Mouse (Mus musculus): ENCODE results near the gene Clptm1. TPM values are rescaled to one million over a fixed set of nuclear protein-coding genes. Genes with fewer than 3 reads are reported as not detected.

Clptm1 gene
- polyA plus RNA-seq, 1 experiment = 152 TPM

- DNase-seq (ENCODE audit: low read depth) = no peak
Measured at GRCm38 (mm10) chr7:19664455-19664954, 328 bp downstream of the Clptm1 start.

GRCm38 (mm10) chr7:19663940-19664339 is 893 bp downstream of the Clptm1 start:
- DNase-seq (ENCODE audit: low read depth) = no peak

DNA sequence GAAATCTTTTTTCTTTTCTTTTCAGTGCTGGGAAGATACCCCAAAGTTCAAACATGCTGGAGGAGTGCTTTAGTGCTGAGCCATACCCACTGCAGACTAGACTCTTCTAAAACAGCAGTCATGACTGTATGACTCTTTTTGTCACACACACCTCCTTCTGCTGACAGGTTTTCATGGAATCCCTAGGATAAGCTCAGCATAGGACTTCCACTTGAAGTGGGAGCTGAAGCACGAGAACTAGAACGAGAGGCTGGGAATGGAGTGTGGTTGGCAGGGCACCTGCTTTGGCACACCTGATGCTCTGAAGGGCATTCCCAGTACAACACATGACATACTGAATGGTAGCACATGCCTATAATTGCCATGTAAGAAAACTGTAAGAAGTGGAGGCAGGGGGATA is 12.2 kb downstream of the Clptm1 start:
- DNase-seq (ENCODE audit: low read depth) = no peak

- DNase-seq (ENCODE audit: low read depth) = no peak
Measured at GRCm38 (mm10) chr7:19651063-19651786, 13.6 kb downstream of the Clptm1 start.

GRCm38 (mm10) chr7:19641223-19641622 is 23.6 kb downstream of the Clptm1 start:
- DNase-seq (ENCODE audit: low read depth) = no peak

DNA sequence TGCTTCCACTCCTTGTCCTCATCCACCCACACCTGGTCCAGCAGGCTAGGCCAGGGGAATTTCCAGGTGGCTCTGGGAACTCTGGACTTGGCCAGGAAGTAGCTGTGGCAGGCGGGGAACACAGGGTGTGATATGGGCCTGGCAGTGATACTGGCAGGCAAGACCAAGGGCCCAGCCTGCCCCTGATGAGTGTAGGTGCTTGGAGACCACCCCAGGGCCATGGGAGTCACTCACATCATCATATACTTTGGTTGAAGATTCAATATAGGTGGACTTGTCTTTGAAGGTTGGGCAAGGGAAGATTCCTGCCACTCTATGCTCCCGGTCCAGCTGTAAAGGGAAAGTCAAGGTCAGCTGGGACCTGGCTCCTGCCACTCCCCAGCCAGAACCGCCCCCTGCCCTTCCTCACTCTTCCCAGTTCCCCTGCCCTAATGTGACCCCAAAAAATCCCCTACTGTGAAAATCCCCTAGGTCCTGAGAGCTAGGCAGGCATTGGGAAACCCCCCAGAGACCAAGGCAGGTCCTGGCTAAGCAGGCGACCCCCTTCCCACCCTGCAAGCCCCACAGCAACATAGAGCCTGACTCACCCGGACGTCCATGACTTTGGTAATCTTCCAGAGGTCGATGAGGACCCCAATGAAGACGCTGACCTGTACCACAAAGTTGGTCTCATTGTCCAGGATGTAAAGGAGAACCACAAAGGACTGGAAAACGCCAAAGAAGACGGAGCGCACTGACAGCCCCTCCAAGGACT is 29.6 kb downstream of the Clptm1 start:
- no peak for DNase-seq (ENCODE audit: low read depth)

- DNase-seq (ENCODE audit: low read depth) = no peak
Measured at GRCm38 (mm10) chr7:19634591-19634990, 30.2 kb downstream of the Clptm1 start.

DNA sequence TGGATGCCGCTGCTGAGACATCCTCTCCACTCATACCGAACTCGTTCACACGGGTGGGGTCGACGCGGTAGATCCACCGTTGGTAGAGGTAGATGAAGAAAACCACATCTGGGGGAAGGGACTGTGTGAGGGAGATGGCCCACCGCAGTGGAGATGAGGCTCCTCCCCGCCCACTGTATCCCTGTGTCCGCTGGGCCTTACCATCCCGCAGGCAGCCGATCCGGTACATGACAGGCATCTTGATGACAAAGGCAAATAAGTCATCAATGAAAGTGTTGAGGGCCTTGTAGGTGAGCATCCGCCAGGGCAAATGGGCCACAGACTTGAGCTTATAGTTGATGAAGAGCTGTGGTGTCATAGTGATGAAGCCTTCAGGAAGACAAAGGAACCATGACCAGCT is 31.0 kb downstream of the Clptm1 start:
- no peak for DNase-seq (ENCODE audit: low read depth)

GRCm38 (mm10) chr7:19633197-19633596 is 31.6 kb downstream of the Clptm1 start:
- no peak for DNase-seq (ENCODE audit: low read depth)

DNA sequence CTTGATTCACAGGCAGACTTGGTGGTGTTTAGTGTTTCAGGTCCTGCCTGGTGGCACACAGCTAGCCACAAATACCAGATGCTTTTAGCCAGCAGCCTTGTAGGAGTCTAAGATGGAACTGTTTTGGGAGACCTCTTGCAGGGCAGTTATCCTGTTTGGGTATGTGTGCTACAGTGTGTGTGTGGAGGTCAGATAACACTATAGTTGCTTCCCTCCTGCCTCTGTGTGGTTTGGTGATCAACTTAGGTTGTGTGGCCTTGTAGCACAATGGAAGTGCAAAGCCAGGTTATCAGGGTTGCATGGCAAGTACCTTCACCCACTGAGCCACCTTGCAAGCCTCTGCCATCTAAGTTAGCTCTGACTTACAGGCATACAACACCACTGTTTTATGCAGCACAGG is 32.1 kb downstream of the Clptm1 start:
- no peak for DNase-seq (ENCODE audit: low read depth)

DNA sequence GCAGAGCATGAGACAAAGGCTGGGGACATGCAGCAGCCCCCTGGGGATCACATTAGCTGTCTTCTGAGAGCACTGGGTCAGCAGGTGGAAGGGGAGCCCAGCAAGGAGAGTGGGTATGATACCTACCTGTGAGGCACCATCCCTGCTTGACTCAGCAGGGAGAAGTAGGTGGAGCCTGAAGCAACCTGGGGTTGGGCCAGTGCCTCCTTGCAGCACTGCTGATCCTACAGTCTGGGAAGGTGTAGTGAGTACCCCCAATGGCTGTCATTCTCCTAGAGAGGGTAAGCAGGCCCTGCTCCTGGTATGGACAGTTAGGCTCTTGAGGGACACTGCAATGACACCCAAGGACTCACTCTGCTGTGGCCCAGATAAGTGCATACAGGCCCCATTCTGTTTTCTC is 32.6 kb downstream of the Clptm1 start:
- no peak for DNase-seq (ENCODE audit: low read depth)

- DNase-seq (ENCODE audit: low read depth) = no peak
Measured at GRCm38 (mm10) chr7:19629361-19629734, 35.5 kb downstream of the Clptm1 start, which contains the start of gene Relb. Gene Relb, minus strand, starts transcription at chr7:19629438.

DNA sequence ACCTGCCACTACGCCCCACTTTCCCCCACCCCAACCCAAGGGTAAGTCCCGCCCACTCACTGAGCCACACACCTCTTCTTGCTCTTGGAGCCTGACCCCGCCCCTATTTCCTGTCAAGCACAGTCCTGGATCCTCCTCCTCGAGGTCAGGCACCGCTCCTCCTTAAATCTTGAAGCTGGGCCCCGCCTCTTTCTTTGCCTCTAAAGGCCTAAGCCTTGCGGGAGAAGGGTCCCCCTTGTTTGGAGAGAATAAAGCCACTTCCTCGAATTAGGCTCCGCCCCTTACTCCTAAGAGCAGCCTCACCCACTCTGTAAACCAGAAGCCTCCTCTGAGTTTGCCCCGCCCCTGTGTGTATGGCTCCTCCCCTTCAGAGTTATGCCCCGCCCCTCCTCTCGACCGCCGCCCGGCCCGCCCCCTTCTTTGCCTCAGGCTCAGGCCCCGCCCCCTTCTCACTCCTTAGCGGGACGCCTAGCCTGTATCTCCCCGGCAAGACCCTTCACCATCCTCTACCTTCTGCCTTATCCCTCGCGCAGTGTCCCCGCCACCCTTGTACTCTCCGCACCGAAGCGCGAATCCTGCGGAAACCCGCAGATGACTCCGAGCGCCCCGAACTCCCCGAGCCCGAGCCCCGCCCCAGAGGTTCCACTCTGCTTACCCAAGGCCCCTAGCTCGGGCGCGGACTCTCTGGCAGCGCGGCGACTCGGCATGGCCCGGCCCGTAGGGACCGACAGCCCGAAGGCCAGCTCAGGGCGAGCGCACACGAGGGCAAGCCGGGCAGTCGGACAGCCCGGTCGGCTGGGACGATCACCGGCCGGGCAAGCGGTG is 36.1 kb downstream of the Clptm1 start:
- DNase-seq (ENCODE audit: low read depth) = peak; percentile 75

DNA sequence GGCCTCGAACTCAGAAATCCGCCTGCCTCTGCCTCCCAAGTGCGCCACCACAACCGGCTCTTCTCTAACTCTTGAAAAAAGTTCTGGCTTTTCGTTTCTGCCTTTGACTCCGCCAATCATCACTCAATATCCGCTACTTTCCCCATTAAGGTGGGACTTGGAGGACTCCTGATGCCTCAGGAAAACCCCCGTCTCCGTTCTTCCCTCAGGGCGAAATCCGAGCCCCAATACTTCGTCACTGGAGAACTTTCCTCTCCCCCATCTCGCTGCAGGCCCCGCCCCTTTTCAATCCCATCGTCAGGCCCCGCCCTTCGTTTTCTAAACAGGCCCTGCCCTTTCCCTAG is 36.7 kb downstream of the Clptm1 start:
- DNase-seq (ENCODE audit: low read depth) = no peak

GRCm38 (mm10) chr7:19627721-19628120 is 37.1 kb downstream of the Clptm1 start:
- DNase-seq (ENCODE audit: low read depth) = no peak

DNA sequence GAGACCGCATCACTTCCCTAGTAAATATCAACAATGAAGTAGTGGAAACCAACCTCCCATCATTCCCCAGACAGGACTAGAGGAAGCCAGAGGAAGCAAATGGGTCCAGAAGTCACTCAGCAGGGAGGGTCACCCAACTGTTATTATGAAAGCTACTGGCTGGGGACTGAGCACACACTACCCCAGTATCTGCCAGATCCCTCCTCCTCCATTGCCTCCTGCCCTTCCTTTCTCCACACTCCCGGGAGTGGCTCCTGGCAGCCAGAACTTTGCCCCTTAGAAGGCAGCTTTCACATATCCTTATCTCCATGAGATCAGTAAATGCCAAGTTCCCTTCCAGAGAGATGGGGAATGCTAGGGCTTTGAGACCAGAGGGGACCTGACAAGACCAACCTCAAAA is 41.4 kb downstream of the Clptm1 start:
- DNase-seq (ENCODE audit: low read depth) = no peak

DNA sequence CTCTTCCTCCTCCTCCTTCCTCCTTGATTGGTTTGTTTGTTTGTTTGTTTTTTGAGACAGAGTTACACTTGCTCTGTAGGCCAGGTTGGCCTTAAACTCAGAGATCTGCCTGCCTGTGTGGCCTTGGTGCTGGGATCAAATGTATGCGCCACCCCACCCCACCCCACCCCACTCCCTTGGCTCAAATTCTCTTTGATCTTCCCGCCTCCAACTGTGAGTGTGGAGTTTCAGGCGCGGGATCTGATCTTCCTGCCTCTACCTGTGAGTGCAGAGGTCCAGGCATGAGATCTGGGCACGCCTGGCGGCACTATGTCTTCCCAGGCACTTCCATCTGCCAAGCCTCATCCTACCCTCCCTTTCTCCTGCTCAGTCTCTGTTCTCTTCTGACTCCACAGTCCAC is 42.6 kb downstream of the Clptm1 start:
- DNase-seq (ENCODE audit: low read depth) = no peak

DNA sequence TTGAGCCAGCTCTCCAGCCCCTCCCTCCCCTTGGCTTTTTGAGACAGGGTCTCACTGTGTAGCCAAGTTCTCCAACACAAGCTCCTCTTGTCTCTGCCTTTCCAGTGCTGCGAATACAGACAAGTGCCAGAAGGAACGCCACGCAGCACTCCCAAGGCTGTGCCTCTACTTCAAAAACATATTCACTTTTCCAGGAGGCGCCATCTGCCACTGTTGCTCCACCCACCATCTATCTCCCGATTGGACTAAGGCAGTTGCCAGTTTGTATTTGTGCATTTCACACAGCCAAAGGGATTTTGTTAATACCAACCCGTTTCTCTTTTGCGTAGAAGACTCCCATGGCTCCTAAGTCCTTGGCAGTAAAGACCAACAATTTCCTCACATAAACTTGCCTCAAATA is 44.0 kb downstream of the Clptm1 start:
- DNase-seq (ENCODE audit: low read depth) = no peak

DNA sequence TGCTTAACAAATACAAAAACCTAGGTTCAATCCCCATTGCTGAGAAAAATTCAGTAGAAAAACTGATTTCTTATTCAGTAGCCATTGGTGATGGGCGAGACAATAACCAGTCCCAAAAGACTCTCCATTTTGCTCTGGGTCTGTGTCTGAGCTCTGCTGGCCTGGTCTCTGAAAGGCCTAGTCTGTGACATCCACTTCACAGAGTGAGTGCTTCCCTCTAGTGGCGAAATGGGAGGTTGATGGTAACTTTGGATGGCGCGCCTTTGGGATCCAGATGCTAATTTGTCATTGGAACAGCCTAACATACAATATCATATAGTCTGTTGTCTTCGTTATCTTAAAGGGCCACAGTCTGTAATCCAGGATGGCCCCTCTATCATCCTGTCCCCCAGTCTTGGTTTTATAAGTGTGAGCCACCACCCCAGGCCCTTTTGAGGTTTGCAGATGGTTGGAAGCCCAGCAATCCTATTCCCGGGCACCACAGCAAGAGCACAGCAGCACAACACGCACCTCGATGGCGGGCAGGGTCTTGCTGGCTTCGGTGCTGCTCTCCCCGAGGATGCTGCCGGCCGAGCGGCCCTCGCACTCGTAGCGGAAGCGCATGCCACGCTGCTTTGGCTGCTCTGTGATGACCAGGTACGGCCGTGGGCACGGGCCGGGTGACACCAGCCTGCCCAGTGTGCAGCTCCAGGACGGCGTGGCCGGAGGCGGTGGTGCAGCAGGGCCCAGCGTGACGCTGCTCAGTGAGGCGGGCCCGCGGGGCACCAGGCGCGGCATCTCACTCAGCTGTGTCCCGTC is 45.6 kb downstream of the Clptm1 start:
- no peak for DNase-seq (ENCODE audit: low read depth)

DNA sequence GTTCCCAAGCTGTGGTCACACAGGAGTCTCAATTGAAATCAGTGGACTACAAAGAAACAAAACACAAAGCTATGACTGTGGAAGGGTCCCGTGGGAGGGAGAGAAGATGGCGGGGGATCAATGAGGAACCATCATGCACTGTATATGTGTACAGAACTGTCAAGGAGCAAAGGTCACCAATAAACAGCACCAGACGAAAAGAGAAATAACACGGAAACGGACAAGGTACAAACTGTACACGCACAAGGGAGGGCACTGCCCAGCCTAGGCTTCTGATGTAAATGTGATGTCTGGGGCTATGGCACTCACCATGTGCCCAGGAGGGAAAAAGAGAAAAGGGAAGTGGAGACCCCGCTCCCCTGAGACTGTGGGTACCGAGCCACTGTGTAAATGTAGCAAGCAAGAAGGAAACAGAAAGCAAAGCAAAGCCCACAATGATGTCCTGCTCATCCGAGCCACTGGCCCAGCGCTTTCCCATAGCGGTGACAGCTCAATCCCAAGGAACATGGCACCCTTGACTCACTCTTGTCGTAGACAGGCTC is 49.7 kb downstream of the Clptm1 start:
- DNase-seq (ENCODE audit: low read depth) = no peak

DNA sequence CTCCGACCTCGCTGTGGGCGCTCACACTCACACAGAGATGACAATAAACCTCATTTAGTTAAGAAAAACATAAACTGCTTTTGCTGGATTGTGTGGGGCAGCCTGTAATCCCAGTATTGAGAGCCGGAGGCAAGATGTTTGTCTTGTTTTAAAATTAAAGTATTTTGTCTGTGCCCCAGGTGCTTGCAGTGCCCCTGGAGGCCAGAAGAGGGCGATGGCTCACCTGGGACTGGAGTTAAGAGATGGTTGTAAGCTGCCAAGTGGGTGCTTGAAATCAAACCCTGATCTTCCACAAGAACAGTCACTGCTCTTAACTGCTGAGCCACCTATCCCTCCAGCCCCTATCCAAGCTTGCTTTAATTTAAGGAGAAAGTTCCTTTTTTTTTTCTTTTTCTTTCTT is 53.9 kb downstream of the Clptm1 start:
- DNase-seq (ENCODE audit: low read depth) = no peak
